Mouse (Mus musculus): Measurements from ENCODE around the gene Ephb6.

GRCm38 (mm10) chr6:41560273-41560672 lies 45.0 kb upstream of the Ephb6 start:
- TF ChIP-seq CTCF (IDR thresholded peaks at IDR 0.05; ENCODE audit: insufficient read depth, low read length) = no peak
- TF ChIP-seq POLR2A (IDR thresholded peaks at IDR 0.05; ENCODE audit: borderline replicate concordance, extremely low read depth, low read depth, low read length) = no peak
